Mouse (Mus musculus) spleen, adult 2 months (tissue): ENCODE results near the gene Kcnd3. TPM values are rescaled to one million over a fixed set of nuclear protein-coding genes. Genes with fewer than 3 reads are reported as not detected.
"Not testable (repeated sequence)": the region's sequence is repeated elsewhere in the genome, so short reads cannot be mapped to it uniquely, and the experiment has no call there.

Source experiments
- DNase-seq, 2 experiments: peaks; one replicate each; pipeline versions ENCODE4 v3.0.0 to v3.0.0-alpha.2; 2012 to 2021; ENCODE audit warnings: low spot score in 2 of 2, low read depth in 1 of 2
- H3K27ac ChIP-seq: fragments of 200-500 bp; 2 replicates; pipeline ENCODE4 v1.5.1; 2012; ENCODE audit warnings: low read length, inconsistent platforms; ENCODE audit not compliant: insufficient read depth
- H3K27me3 ChIP-seq: fragments of 200-500 bp; 2 replicates; pipeline ENCODE4 v1.6.1; 2012; ENCODE audit warnings: mild to moderate bottlenecking, moderate library complexity, low read length, inconsistent platforms; ENCODE audit not compliant: control insufficient read depth, insufficient read depth
- H3K36me3 ChIP-seq: fragments of 200-500 bp; 2 replicates; pipeline ENCODE4 v1.6.1; 2012; ENCODE audit warnings: mild to moderate bottlenecking, low read length, inconsistent platforms; ENCODE audit not compliant: control insufficient read depth, insufficient read depth
- H3K4me1 ChIP-seq: fragments of 200-500 bp; 2 replicates; pipeline ENCODE4 v1.6.1; 2011; ENCODE audit warnings: inconsistent platforms; ENCODE audit not compliant: control insufficient read depth, insufficient read depth, insufficient read length
- H3K4me3 ChIP-seq: fragments of 200-500 bp; 2 replicates; pipeline ENCODE4 v1.5.1; 2011; ENCODE audit warnings: mild to moderate bottlenecking, inconsistent platforms; ENCODE audit not compliant: insufficient read depth, insufficient read length; ENCODE audit errors: extremely low read depth
- CTCF ChIP-seq: fragments of 200-500 bp; IDR thresholded peaks from 2 replicates; pipeline ENCODE4 v1.5.1; 2011; ENCODE audit warnings: mild to moderate bottlenecking, inconsistent platforms; ENCODE audit not compliant: insufficient read depth, insufficient read length, insufficient replicate concordance; ENCODE audit errors: extremely low read depth
- POLR2A ChIP-seq: fragments of 200-500 bp; IDR thresholded peaks from 2 replicates; pipeline ENCODE4 v1.6.1; 2011; ENCODE audit warnings: low read depth, low read length, inconsistent platforms
- WGBS: fragments of 180-500 bp; shearing (Covaris S2); methylation state at CpG from one replicate; pipeline ENCODE4 v1.1.7; 2018; 5-methylcytosine and 5-hydroxymethylcytosine counted together
- polyA plus RNA-seq: library from polyadenylated mRNA; depleted of rRNA; stranded (reverse); fragments of >200 nt; gene quantifications from 2 replicates; pipeline ENCODE4 v1.2.3, GENCODE M21; 2012

Gene Kcnd3
- polyA plus RNA-seq, 1 experiment: 2.5 TPM

GRCm38 (mm10) chr3:105695476-105696386 lies 243.6 kb downstream of the Kcnd3 start:
- no peak for TF ChIP-seq CTCF
- TF ChIP-seq POLR2A: no peak
- WGBS: 82% methylated on average over 20 of the region's 20 CpGs
- no peak for DNase-seq
- Histone ChIP-seq H3K27ac (no peak overlapping the region), H3K4me1 (no peaks in the 10 kb centered on the region), H3K36me3 (no peaks in the 10 kb centered on the region), H3K27me3 (no peaks in the 10 kb centered on the region), H3K4me3 (no peak overlapping the region)

DNA sequence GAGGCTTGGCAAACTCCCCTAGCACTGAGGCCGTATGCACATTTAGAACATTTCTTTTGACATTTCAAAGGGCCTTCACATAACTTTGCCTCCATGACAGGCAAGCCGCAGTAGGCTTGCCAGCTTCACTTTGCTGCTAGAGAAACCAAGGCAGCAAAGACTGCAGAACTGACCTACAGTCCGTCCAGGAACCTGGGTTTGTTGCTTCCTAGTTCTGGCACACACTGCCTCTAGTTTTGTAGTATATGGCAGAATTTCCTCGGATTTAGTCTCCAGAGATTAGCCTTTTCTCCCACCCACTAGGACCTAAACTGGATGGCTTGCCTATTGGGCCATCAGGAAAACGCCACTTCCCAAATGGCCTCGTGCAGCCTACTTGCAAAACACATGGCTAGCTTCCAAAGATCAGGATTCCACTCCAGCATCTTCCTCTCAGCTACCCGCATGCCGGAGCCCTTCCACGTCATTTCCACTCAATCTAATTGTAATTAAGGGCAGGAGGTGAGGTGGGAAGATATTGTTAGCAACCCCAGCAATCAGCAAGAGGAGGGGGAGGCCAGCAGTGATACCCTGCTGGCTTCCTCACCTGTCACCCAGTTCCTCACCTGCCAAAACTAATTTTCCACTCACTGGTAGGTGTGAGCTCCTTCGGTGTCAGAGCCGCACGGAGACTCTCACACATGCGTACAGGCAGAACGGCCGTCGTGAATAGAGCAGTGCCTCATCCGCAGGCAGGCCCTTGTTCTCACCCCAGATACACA lies 244.4 kb downstream of the Kcnd3 start:
- H3K4me1 ChIP-seq: no peaks in the 10 kb centered on the region
- no peak overlapping the region for H3K4me3 ChIP-seq
- no peak for DNase-seq
- no peaks in the 10 kb centered on the region for H3K36me3 ChIP-seq
- TF ChIP-seq CTCF: no peak
- no peak for TF ChIP-seq POLR2A
- no peaks in the 10 kb centered on the region for H3K27me3 ChIP-seq
- 91% methylated on average over 17 of the region's 17 CpGs for WGBS
- no peak overlapping the region for H3K27ac ChIP-seq

- H3K4me3 ChIP-seq: no peak overlapping the region
- H3K4me1 ChIP-seq: no peaks in the 10 kb centered on the region
- WGBS: 75% methylated on average over 5 of the region's 5 CpGs
- no peak overlapping the region for H3K27ac ChIP-seq
- DNase-seq: no peak
- TF ChIP-seq POLR2A: no peak
- TF ChIP-seq CTCF: no peak
- H3K27me3 ChIP-seq: no peaks in the 10 kb centered on the region
- no peaks in the 10 kb centered on the region for H3K36me3 ChIP-seq
Observed at GRCm38 (mm10) chr3:105697148-105697441, 245.0 kb downstream of the Kcnd3 start.

DNA sequence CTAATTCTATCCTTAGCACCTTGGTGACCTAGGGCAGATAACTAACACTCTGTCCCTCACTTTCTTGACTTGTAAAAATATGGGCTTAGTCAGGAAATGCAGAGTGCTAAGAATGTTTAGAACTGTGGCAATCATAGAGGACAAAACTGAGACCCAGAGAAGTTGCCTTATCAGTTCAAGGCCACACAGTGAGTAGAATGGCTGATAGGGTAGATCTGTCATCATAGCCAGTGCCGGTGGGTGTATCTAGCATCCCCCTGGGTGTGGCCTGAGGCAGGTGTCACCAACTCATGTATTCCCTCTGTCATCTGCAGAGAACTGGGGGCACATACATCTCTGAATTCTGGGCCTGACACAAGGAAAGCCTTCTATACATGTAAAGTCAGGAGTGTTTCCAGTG lies 246.2 kb downstream of the Kcnd3 start:
- no peak for TF ChIP-seq POLR2A
- TF ChIP-seq CTCF: no peak
- Histone ChIP-seq H3K4me1 (no peaks in the 10 kb centered on the region), H3K4me3 (no peak overlapping the region), H3K27me3 (no peaks in the 10 kb centered on the region), H3K36me3 (no peaks in the 10 kb centered on the region), H3K27ac (no peak overlapping the region)
- WGBS: 72% methylated on average over 1 of the region's 1 CpGs
- no peak for DNase-seq

DNA sequence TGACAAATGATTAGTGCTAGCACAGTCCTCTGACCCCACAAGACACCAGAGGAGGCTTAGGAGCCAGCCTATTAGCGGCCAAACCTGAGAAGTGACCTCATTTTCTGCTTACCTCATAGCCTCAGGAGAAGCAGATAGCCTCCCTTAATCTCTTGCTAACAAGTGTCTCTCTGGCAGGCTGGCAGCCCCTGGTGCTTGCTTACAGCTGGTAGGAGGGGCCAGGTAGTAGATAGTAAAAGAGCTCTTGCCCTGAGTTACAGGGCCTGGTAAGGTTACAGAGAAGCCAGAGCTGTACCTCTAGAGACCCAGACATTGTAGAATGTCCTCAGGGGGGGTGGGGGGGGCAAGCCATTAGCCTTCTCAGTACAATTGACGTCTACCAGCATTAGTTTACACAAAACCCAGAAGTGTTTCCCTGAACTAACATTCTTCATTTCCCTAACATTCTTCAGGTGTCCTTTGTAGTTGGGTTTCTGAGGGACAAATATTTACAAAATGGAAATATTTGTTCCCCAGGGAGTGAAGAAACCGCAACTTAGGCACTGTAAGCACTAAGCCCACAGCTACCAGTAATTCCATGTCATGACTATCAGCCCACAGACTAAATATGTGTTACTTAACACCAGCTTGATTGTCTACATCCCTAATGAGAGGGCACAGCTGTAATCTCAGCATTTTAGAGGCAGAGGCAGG lies 247.3 kb downstream of the Kcnd3 start:
- DNase-seq: no peak
- no peak overlapping the region for H3K27ac ChIP-seq
- no peaks in the 10 kb centered on the region for H3K36me3 ChIP-seq
- H3K27me3 ChIP-seq: no peaks in the 10 kb centered on the region
- 84% methylated on average over 3 of the region's 3 CpGs for whole genome bisulfite sequencing
- H3K4me1 ChIP-seq: peaks cover 2% of the 10 kb centered on the region; the same call in 1 of the 2 replicates
- no peak overlapping the region for H3K4me3 ChIP-seq
- TF ChIP-seq CTCF (no peak), POLR2A (no peak)

DNA sequence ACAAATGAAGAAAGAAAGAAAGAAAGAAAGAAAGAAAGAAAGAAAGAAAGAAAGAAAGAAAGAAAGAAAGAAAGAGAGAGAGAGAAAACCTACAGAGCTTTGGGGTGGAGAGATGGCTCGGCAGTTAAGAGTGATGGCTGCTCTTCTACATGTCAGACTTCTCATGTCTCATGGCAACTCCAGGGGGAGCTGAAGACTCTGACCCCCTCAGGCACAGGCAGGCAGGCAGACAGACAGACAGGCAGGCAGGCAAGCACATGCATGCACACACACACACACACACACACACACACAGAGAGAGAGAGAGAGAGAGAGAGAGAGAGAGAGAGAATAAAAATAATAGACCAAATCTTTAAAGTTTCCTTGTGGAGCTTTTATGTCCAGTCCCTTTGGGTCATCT lies 248.7 kb downstream of the Kcnd3 start:
- not testable (repeated sequence) for H3K36me3 ChIP-seq, H3K27me3 ChIP-seq, H3K4me1 ChIP-seq, H3K27ac ChIP-seq, H3K4me3 ChIP-seq, DNase-seq
- 48% methylated on average over 1 of the region's 1 CpGs for WGBS
